Mouse (Mus musculus) CH12.LX (cell line): Measurements from ENCODE around the gene Prss57. TPM values are rescaled to one million over a fixed set of nuclear protein-coding genes. Genes with fewer than 3 reads are reported as not detected.

ENCODE experiments used
- DNase-seq: peaks from one replicate; pipeline ENCODE4 v3.0.0-alpha.2; 2013; ENCODE audit errors: extremely low read depth
- H3K27ac ChIP-seq: 2 replicates; pipeline ENCODE4 v1.5.1; 2012; ENCODE audit warnings: low read depth, mild to moderate bottlenecking, control low read depth, moderate library complexity; ENCODE audit not compliant: insufficient read depth
- H3K27me3 ChIP-seq: replicated peaks from 2 replicates; pipeline ENCODE3; 2012; ENCODE audit warnings: inconsistent platforms
- H3K36me3 ChIP-seq, 2 experiments: replicated peaks in 1 of 2; 2 replicates each; pipeline versions ENCODE3 to v1.6.1; 2012; ENCODE audit warnings: inconsistent platforms in 1 of 2, low read length in 1 of 2, mild to moderate bottlenecking in 1 of 2, mixed read lengths in 1 of 2, moderate library complexity in 1 of 2; ENCODE audit not compliant: control insufficient read depth in 1 of 2, insufficient read depth in 1 of 2
- H3K4me1 ChIP-seq, 2 experiments: 2 replicates each; pipeline ENCODE4 v1.6.1; 2012; ENCODE audit warnings: inconsistent platforms in 1 of 2, moderate library complexity in 1 of 2; ENCODE audit not compliant: insufficient read depth in 2 of 2, control insufficient read depth in 1 of 2
- H3K4me2 ChIP-seq: 2 replicates; pipeline ENCODE4 v1.6.1; 2012; ENCODE audit warnings: low read depth, mild to moderate bottlenecking, control low read depth; ENCODE audit not compliant: poor library complexity, insufficient read depth, severe bottlenecking
- H3K4me3 ChIP-seq, 3 experiments: fragments of 150-350 bp in 1 of 3; sonication (generic) in 1 of 3; replicated peaks in 1 of 3; 2 replicates each; pipeline versions ENCODE3 to v1.5.1; 2011 to 2012; ENCODE audit warnings: low read depth in 2 of 3, low read length in 2 of 3, mild to moderate bottlenecking in 2 of 3, moderate library complexity in 2 of 3, control low read depth in 1 of 3, improper control_type of control experiment in 1 of 3, inconsistent platforms in 1 of 3, mixed read lengths in 1 of 3; ENCODE audit not compliant: poor library complexity in 1 of 3
- H3K79me2 ChIP-seq: replicated peaks from 2 replicates; pipeline ENCODE4 v1.6.1; 2012; ENCODE audit warnings: mild to moderate bottlenecking, moderate library complexity; ENCODE audit not compliant: control insufficient read depth, poor library complexity, insufficient read depth, severe bottlenecking; ENCODE audit errors: extremely low read depth
- H3K9ac ChIP-seq: 2 replicates; pipeline ENCODE4 v1.6.1; 2012; ENCODE audit warnings: low read depth, mild to moderate bottlenecking, control low read depth, moderate library complexity; ENCODE audit not compliant: insufficient read depth
- H3K9me3 ChIP-seq: replicated peaks from 2 replicates; pipeline ENCODE3; 2012; ENCODE audit warnings: low read length, inconsistent platforms, mixed read lengths
- BHLHE40 ChIP-seq: IDR thresholded peaks from 2 replicates; pipeline ENCODE4 v1.6.1; 2011; ENCODE audit warnings: mild to moderate bottlenecking, low read depth, low read length, improper control_type of control experiment
- CTCF ChIP-seq, 2 experiments: IDR thresholded peaks in 1 of 2; conservative IDR thresholded peaks in 1 of 2; 2 replicates each; pipeline ENCODE4 v1.5.1; 2011 to 2012; ENCODE audit warnings: low read depth in 2 of 2, low read length in 2 of 2, improper control_type of control experiment in 1 of 2, inconsistent platforms in 1 of 2, mild to moderate bottlenecking in 1 of 2, moderate library complexity in 1 of 2
- E2F4 ChIP-seq: IDR thresholded peaks from 2 replicates; pipeline ENCODE4 v1.6.1; 2011; ENCODE audit warnings: low read depth, low read length, improper control_type of control experiment; ENCODE audit not compliant: insufficient replicate concordance
- ELF1 ChIP-seq: IDR thresholded peaks from 2 replicates; pipeline ENCODE4 v1.6.1; 2014; ENCODE audit warnings: low read depth, mild to moderate bottlenecking, inconsistent platforms, low read length, improper control_type of control experiment
- ETS1 ChIP-seq: conservative IDR thresholded peaks from 2 replicates; pipeline ENCODE4 v1.6.1; 2012; ENCODE audit warnings: low read depth, mild to moderate bottlenecking, inconsistent platforms, low read length, improper control_type of control experiment, moderate library complexity
- GABPA ChIP-seq: IDR thresholded peaks from 2 replicates; pipeline ENCODE4 v1.6.1; 2012; ENCODE audit warnings: low read depth, low read length, improper control_type of control experiment, inconsistent platforms; ENCODE audit not compliant: insufficient replicate concordance
- JUN ChIP-seq: IDR thresholded peaks from 2 replicates; pipeline ENCODE4 v1.6.1; 2011; ENCODE audit warnings: low read depth, mild to moderate bottlenecking, low read length, improper control_type of control experiment, moderate library complexity; ENCODE audit not compliant: insufficient read depth
- MAZ ChIP-seq: IDR thresholded peaks from 2 replicates; pipeline ENCODE4 v1.6.1; 2012; ENCODE audit warnings: low read depth, mild to moderate bottlenecking, inconsistent platforms, low read length, improper control_type of control experiment, moderate library complexity
- MXI1 ChIP-seq: IDR thresholded peaks from 2 replicates; pipeline ENCODE4 v1.6.1; 2011; ENCODE audit warnings: mild to moderate bottlenecking, low read depth, low read length, improper control_type of control experiment
- NRF1 ChIP-seq: IDR thresholded peaks from 2 replicates; pipeline ENCODE4 v1.6.1; 2014; ENCODE audit warnings: low read depth, mild to moderate bottlenecking, inconsistent platforms, low read length, improper control_type of control experiment, moderate library complexity
- RAD21 ChIP-seq: IDR thresholded peaks from 2 replicates; pipeline ENCODE4 v1.6.1; 2011; ENCODE audit warnings: low read depth, mild to moderate bottlenecking, low read length, improper control_type of control experiment, moderate library complexity
- SMC3 ChIP-seq: IDR thresholded peaks from 2 replicates; pipeline ENCODE4 v1.6.1; 2011; ENCODE audit warnings: low read depth, low read length, improper control_type of control experiment
- TCF12 ChIP-seq: IDR thresholded peaks from 2 replicates; pipeline ENCODE4 v1.6.1; 2014; ENCODE audit warnings: low read depth, mild to moderate bottlenecking, inconsistent platforms, low read length, improper control_type of control experiment
- ZC3H11A ChIP-seq: IDR thresholded peaks from 2 replicates; pipeline ENCODE4 v1.6.1; 2012; ENCODE audit warnings: low read depth, mild to moderate bottlenecking, inconsistent platforms, low read length, improper control_type of control experiment
- dilution Hi-C: fragments of 300-500 bp; cut with MboI; formaldehyde crosslinking; loops from 2 replicates; pipeline ENCODE4 v1.14.3; 2020; ENCODE audit warnings: low sequenced_read_pairs; ENCODE audit not compliant: extremely low pct_unique_long_range_greater_than_20kb, extremely low pct_ligation_motif_present
- in situ Hi-C: fragments of 300-500 bp; cut with MboI; formaldehyde crosslinking; loops from 3 replicates; pipeline ENCODE4 v1.14.3; 2019; ENCODE audit warnings: low sequenced_read_pairs, low pct_ligation_motif_present, low pct_unique_long_range_greater_than_20kb, mixed read lengths
- polyA plus RNA-seq: library from polyadenylated mRNA; unstranded; fragments of >175 nt; gene quantifications from 2 replicates; pipeline ENCODE4 v1.2.1, GENCODE M21; 2012; ENCODE audit warnings: low read depth; ENCODE audit not compliant: insufficient read length
- total RNA-seq, 2 experiments: library from RNA; depleted of rRNA; stranded (reverse); fragments of 300-350 nt in 1 of 2; fragments of >200 nt in 1 of 2; gene quantifications; 2 replicates each; pipeline ENCODE4 v1.2.3; 2012 to 2014

Prss57 gene
- total and polyA plus RNA-seq, 3 experiments = 0.08 TPM; not detected in 2

DNA sequence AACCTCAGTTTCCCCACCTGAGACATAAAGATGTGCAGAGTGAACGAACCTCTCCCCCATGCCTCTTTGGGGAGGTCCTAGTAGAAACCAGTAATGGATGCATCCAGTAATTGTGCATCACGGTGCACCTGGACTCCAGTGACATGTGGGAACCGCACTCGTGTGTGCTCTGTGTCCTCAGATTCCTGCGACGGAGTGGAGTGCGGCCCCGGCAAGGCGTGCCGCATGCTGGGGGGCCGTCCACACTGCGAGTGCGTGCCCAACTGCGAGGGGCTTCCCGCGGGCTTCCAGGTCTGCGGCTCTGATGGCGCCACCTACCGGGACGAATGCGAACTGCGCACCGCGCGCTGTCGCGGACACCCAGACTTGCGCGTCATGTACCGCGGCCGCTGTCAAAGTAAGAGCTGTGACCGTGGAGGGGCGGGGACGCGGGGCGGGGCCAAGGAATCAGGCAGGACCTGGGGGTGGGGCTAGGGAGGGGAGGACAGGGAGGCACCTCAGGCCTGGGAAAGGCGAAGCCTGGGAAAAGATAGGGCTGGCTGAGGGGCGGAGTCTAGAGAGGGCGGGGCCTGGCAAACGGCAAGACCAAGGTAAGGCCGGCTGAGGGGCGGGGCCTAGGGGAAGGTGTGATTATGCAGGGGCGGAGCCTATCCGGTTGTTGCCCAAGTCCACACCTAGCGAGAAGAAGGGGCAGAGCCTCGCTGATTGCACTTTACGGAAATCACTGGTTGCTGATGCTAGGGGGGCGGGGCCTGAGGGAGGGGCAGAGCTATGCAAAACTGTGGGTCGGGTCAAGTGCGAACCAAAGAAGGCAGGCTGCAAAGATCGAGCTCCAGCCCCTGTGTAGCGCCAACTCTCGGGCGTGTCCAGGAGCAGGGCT lies 10.7 kb downstream of the Prss57 start:
- dilution Hi-C loops (no loop called here), in situ Hi-C loops (loop anchor here (5.0 kb wide), 1 partner anchor 88 kb away; no protein-coding TSS in a partner anchor)
- Histone ChIP-seq H3K4me3 (peak overlapping the region; percentile 20 to 69 (median 41)), H3K36me3 (no peaks in the 10 kb centered on the region), H3K79me2 (no peaks in the 10 kb centered on the region), H3K27me3 (peaks cover 70% of the 10 kb centered on the region), H3K9ac (no peak overlapping the region), H3K4me2 (peak overlapping the region; percentile 96), H3K4me1 (peaks cover 14 to 36% of the 10 kb centered on the region in 2 experiments), H3K27ac (no peak overlapping the region), H3K9me3 (peaks cover 6% of the 10 kb centered on the region)
- TF ChIP-seq NRF1 (peak; percentile 54), MXI1 (no peak), ZC3H11A (no peak), JUN (no peak), GABPA (no peak), RAD21 (peak; percentile 10), CTCF (conservative IDR thresholded peaks at IDR 0.05 in 1 of 2, IDR thresholded peaks at IDR 0.05 in 1 of 2; ENCODE audit: low read depth in 2 of 2, low read length in 2 of 2) (peak; percentile 27 to 75; a peak in 3 of 4 replicates), BHLHE40 (0 out of 2 replicates have a peak, but pooled peaks have one; percentile 12), TCF12 (0 out of 2 replicates have a peak, but pooled peaks have one; percentile 24), SMC3 (peak; percentile 51), ELF1 (peak; percentile 32)
- DNase-seq = peak; percentile 94

DNA sequence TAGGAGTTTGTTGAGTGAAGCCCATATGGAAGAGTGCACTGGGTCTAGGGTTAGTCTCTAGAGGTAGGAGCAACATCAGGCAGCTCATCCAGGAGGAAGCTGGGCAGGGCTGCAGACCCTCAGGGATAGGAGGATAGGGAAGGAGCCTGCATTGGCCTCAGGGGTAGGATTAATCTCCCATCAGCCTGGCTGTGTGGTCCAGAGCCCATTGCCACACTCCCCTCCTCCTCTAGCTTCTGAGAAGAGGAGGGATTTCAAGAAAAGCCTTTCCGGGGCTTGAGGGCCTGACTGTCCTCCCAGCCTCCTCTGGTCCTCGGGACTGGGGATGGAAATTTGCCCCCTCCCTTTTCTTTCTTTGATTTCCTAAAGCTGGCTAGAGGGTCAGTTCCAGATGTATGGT lies 11.6 kb downstream of the Prss57 start:
- peaks cover 12% of the 10 kb centered on the region for H3K9me3 ChIP-seq
- H3K4me3 ChIP-seq = no peak overlapping the region
- H3K27me3 ChIP-seq = peaks cover 71% of the 10 kb centered on the region
- H3K4me2 ChIP-seq = no peak overlapping the region
- no peak for TF ChIP-seq MAZ
- no peak for TF ChIP-seq MXI1
- no peak for TF ChIP-seq E2F4
- no peak for TF ChIP-seq ETS1
- no peak for DNase-seq
- dilution Hi-C loops = no loop called here
- peaks cover 13 to 28% of the 10 kb centered on the region in 2 experiments for H3K4me1 ChIP-seq
- no peak overlapping the region for H3K27ac ChIP-seq
- in situ Hi-C loops = no loop called here
- H3K9ac ChIP-seq = no peak overlapping the region
- no peaks in the 10 kb centered on the region for H3K79me2 ChIP-seq
- H3K36me3 ChIP-seq = no peaks in the 10 kb centered on the region
